Mouse (Mus musculus): ENCODE results near the gene Gm10644.
"Not testable (repeated sequence)": the region's sequence is repeated elsewhere in the genome, so short reads cannot be mapped to it uniquely, and the experiment has no call there.

The Gm10644 gene

GRCm38 (mm10) chr8:83955106-83955957, at the start of gene Gm10644, which contains the start of gene Asf1b:
Gm10644 (minus strand) TSS chr8:83955205.
Asf1b (plus strand) TSS chr8:83955507.
- DNase-seq (ENCODE audit: low spot score): peak; percentile 100

GRCm38 (mm10) chr8:84004533-84005201, 49.7 kb upstream of the Gm10644 start:
- DNase-seq (ENCODE audit: low spot score): peak; percentile 93

- DNase-seq (ENCODE audit: low spot score): no peak
Measured at GRCm38 (mm10) chr8:84003612-84004246, 48.7 kb upstream of the Gm10644 start.

GRCm38 (mm10) chr8:84002957-84003611, 48.1 kb upstream of the Gm10644 start:
- DNase-seq (ENCODE audit: low spot score): no peak

GRCm38 (mm10) chr8:84001281-84002000, 46.4 kb upstream of the Gm10644 start, which contains the start of gene 1700067K01Rik:
1700067K01Rik (plus strand) TSS chr8:84001502.
- DNase-seq (ENCODE audit: low spot score): no peak

GRCm38 (mm10) chr8:83999825-84000224, 44.8 kb upstream of the Gm10644 start:
- no peak for DNase-seq (ENCODE audit: low spot score)

- no peak for DNase-seq (ENCODE audit: low spot score)
Measured at GRCm38 (mm10) chr8:83999057-83999705, 44.2 kb upstream of the Gm10644 start.

- peak; percentile 78 for DNase-seq (ENCODE audit: low spot score)
Measured at GRCm38 (mm10) chr8:83998231-83999056, 43.4 kb upstream of the Gm10644 start.

- DNase-seq (ENCODE audit: low spot score): peak; percentile 66
Measured at GRCm38 (mm10) chr8:83997511-83998141, 42.6 kb upstream of the Gm10644 start, which contains the start of gene Samd1. Samd1 (plus strand) TSS chr8:83997672.

GRCm38 (mm10) chr8:83996567-83997505, 41.8 kb upstream of the Gm10644 start:
- peak; percentile 79 for DNase-seq (ENCODE audit: low spot score)

GRCm38 (mm10) chr8:83995973-83996372, 41.0 kb upstream of the Gm10644 start:
- DNase-seq (ENCODE audit: low spot score): no peak

GRCm38 (mm10) chr8:83994030-83994429, 39.0 kb upstream of the Gm10644 start:
- no peak for DNase-seq (ENCODE audit: low spot score)

- DNase-seq (ENCODE audit: low spot score): no peak
Measured at GRCm38 (mm10) chr8:83992488-83992887, 37.5 kb upstream of the Gm10644 start.

- no peak for DNase-seq (ENCODE audit: low spot score)
Measured at GRCm38 (mm10) chr8:83990170-83990569, 35.2 kb upstream of the Gm10644 start.

GRCm38 (mm10) chr8:83989243-83989642, 34.2 kb upstream of the Gm10644 start:
- no peak for DNase-seq (ENCODE audit: low spot score)

GRCm38 (mm10) chr8:83983222-83983621, 28.2 kb upstream of the Gm10644 start:
- not testable (repeated sequence) for DNase-seq (ENCODE audit: low spot score)

GRCm38 (mm10) chr8:83982449-83982848, 27.4 kb upstream of the Gm10644 start:
- DNase-seq (ENCODE audit: low spot score): no peak

GRCm38 (mm10) chr8:83981533-83981932, 26.5 kb upstream of the Gm10644 start:
- DNase-seq (ENCODE audit: low spot score): no peak
